Mouse (Mus musculus) embryonic fibroblast, embryonic 13.5 days (primary cell): ENCODE data around the gene Hps4.

Experiments
- CTCF ChIP-seq: IDR thresholded peaks from 2 replicates; pipeline ENCODE4 v1.5.1; 2011; ENCODE audit warnings: mild to moderate bottlenecking, control low read depth, low read length, moderate library complexity, borderline replicate concordance; ENCODE audit not compliant: insufficient read depth
- POLR2A ChIP-seq: IDR thresholded peaks from 2 replicates; pipeline ENCODE4 v1.6.1; 2011; ENCODE audit warnings: low read depth, mild to moderate bottlenecking, control low read depth, low read length, moderate library complexity

GRCm38 (mm10) chr5:112360077-112360476 is 17.2 kb downstream of the Hps4 start:
- TF ChIP-seq POLR2A (no peak), CTCF (no peak)
